Mouse (Mus musculus) intestine, embryonic 15.5 days (tissue): Measurements from ENCODE around the gene Agfg2. TPM values are rescaled to one million over a fixed set of nuclear protein-coding genes. Genes with fewer than 3 reads are reported as not detected.

ENCODE experiments used
- ATAC-seq: fragments of 200-750 bp; cut with Nextera tagmentation; 2 replicates; pipeline ENCODE4 v1.8.0; 2017; ENCODE audit warnings: moderate TSS enrichment, moderate library complexity
- H3K27ac ChIP-seq: fragments of 300-500 bp; sonication (generic); 2 replicates; pipeline ENCODE4 v1.5.1; 2015; ENCODE audit warnings: mild to moderate bottlenecking, inconsistent platforms
- H3K27me3 ChIP-seq: fragments of 300-500 bp; sonication (generic); replicated peaks from 2 replicates; pipeline ENCODE4 v1.6.1; 2015; ENCODE audit warnings: inconsistent platforms
- H3K36me3 ChIP-seq: fragments of 300-500 bp; sonication (generic); 2 replicates; pipeline ENCODE4 v1.6.1; 2015; ENCODE audit warnings: inconsistent platforms
- H3K4me1 ChIP-seq: fragments of 300-500 bp; sonication (generic); replicated peaks from 2 replicates; pipeline ENCODE4 v1.6.1; 2015; ENCODE audit warnings: inconsistent platforms
- H3K4me2 ChIP-seq: fragments of 300-500 bp; sonication (generic); replicated peaks from 2 replicates; pipeline ENCODE4 v1.6.1; 2015; ENCODE audit warnings: mild to moderate bottlenecking, inconsistent platforms
- H3K4me3 ChIP-seq: fragments of 300-500 bp; sonication (generic); replicated peaks from 2 replicates; pipeline ENCODE4 v1.5.1; 2015; ENCODE audit warnings: inconsistent platforms
- H3K9ac ChIP-seq: fragments of 300-500 bp; sonication (generic); 2 replicates; pipeline ENCODE4 v1.6.1; 2015; ENCODE audit warnings: inconsistent platforms
- H3K9me3 ChIP-seq: fragments of 300-500 bp; sonication (generic); 2 replicates; pipeline ENCODE4 v1.6.1; 2016; ENCODE audit warnings: inconsistent platforms
- WGBS: fragments of 180-500 bp; shearing (Covaris S2); methylation state at CpG from one replicate; pipeline ENCODE4 v1.1.7; 2015; 5-methylcytosine and 5-hydroxymethylcytosine counted together
- polyA plus RNA-seq: library from polyadenylated mRNA; unstranded; fragments of >200 nt; fragmentation: Nextera tagmentation; extraction: Ambion mirVana; gene quantifications from 2 replicates; pipeline ENCODE4 v1.2.1, GENCODE M21; 2015

Agfg2 gene
- polyA plus RNA-seq, 1 experiment from 2014 or later = 20.8 TPM

GRCm38 (mm10) chr5:137613550-137613949, 71.0 kb downstream of the Agfg2 start, which contains the start of gene Pcolce:
TSS of gene Pcolce (minus strand) at chr5:137613784.
- no peaks in the 10 kb centered on the region for H3K36me3 ChIP-seq
- peak within 1 kb of the TSS; percentile 76 for H3K27ac ChIP-seq
- H3K4me1 ChIP-seq = peaks cover 45% of the 10 kb centered on the region
- peak; percentile 77 for ATAC-seq
- no peak within 1 kb of the TSS; the same call in 1 of the 2 replicates for H3K4me2 ChIP-seq
- no peak within 1 kb of the TSS for H3K9ac ChIP-seq
- no peaks in the 10 kb centered on the region for H3K9me3 ChIP-seq
- H3K4me3 ChIP-seq = no peak within 1 kb of the TSS
- H3K27me3 ChIP-seq = no peaks in the 10 kb centered on the region
- 29% methylated on average over 11 of the region's 11 CpGs for WGBS

- WGBS = 64% methylated on average over 5 of the region's 5 CpGs
- no peak overlapping the region; the same call in 1 of the 2 replicates for H3K4me2 ChIP-seq
- no peaks in the 10 kb centered on the region for H3K36me3 ChIP-seq
- peak overlapping the region; percentile 76; the same call in 1 of the 2 replicates for H3K27ac ChIP-seq
- peaks cover 50% of the 10 kb centered on the region for H3K4me1 ChIP-seq
- H3K9ac ChIP-seq = no peak overlapping the region
- H3K27me3 ChIP-seq = no peaks in the 10 kb centered on the region
- no peak overlapping the region for H3K4me3 ChIP-seq
- H3K9me3 ChIP-seq = no peaks in the 10 kb centered on the region
- ATAC-seq = peak; percentile 1; the same call in 1 of the 2 replicates
These were observed 71.5 kb downstream of the Agfg2 start for GRCm38 (mm10) chr5:137613076-137613475.

GRCm38 (mm10) chr5:137611245-137611602, 73.3 kb downstream of the Agfg2 start:
- Histone ChIP-seq H3K4me3 (peak overlapping the region; percentile 37), H3K9ac (peak overlapping the region; percentile 28), H3K36me3 (0 out of 2 replicates have a peak, but pooled peaks cover 2% of the 10 kb centered on the region), H3K9me3 (no peaks in the 10 kb centered on the region), H3K27me3 (no peaks in the 10 kb centered on the region), H3K4me2 (peak overlapping the region; percentile 59), H3K27ac (peak overlapping the region; percentile 90), H3K4me1 (peaks cover 54% of the 10 kb centered on the region)
- ATAC-seq = peak; percentile 51; the same call in 1 of the 2 replicates
- 24% methylated on average over 6 of the region's 6 CpGs for WGBS

GRCm38 (mm10) chr5:137610548-137611244, 73.8 kb downstream of the Agfg2 start:
- Histone ChIP-seq H3K27ac (peak overlapping the region; percentile 90), H3K4me2 (peak overlapping the region; percentile 59), H3K27me3 (no peaks in the 10 kb centered on the region), H3K36me3 (0 out of 2 replicates have a peak, but pooled peaks cover 8% of the 10 kb centered on the region), H3K4me3 (peak overlapping the region; percentile 37), H3K9me3 (no peaks in the 10 kb centered on the region), H3K9ac (peak overlapping the region; percentile 28), H3K4me1 (peaks cover 54% of the 10 kb centered on the region)
- 11% methylated on average over 12 of the region's 12 CpGs for WGBS
- peak; percentile 44 for ATAC-seq

- no peaks in the 10 kb centered on the region for H3K27me3 ChIP-seq
- H3K27ac ChIP-seq = peak overlapping the region; percentile 28; the same call in 1 of the 2 replicates
- peak overlapping the region; percentile 59 for H3K4me2 ChIP-seq
- H3K9me3 ChIP-seq = no peaks in the 10 kb centered on the region
- peak overlapping the region; percentile 37 for H3K4me3 ChIP-seq
- WGBS = 57% methylated on average over 4 of the region's 4 CpGs
- peak overlapping the region; percentile 28 for H3K9ac ChIP-seq
- 0 out of 2 replicates have a peak, but pooled peaks cover 8% of the 10 kb centered on the region for H3K36me3 ChIP-seq
- no peak for ATAC-seq
- peaks cover 54% of the 10 kb centered on the region for H3K4me1 ChIP-seq
These were observed 74.5 kb downstream of the Agfg2 start for GRCm38 (mm10) chr5:137610056-137610455.

DNA sequence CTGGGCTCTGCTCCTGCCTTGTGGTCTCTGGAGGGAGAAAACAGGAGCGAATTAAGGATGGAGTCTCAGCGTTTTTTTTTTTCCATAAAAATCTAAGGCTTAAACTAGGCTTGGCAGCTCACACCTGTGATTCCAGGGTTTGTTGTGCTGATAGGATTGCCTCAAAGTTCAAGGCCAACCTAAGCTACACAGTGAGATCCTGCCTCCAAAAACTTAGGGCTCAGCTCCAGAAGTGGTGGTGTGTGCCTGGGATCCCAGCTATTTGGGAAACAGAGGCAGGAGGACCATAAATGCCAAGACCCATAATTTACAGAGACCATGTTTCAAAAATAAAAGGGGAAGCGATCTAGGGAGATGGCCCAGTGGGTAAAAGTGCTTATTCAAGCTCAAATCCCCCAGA, 75.2 kb downstream of the Agfg2 start:
- no peaks in the 10 kb centered on the region for H3K9me3 ChIP-seq
- H3K4me2 ChIP-seq = peak overlapping the region; percentile 59
- ATAC-seq = no peak
- H3K27ac ChIP-seq = no peak overlapping the region
- no peaks in the 10 kb centered on the region for H3K27me3 ChIP-seq
- peaks cover 54% of the 10 kb centered on the region for H3K4me1 ChIP-seq
- 0 out of 2 replicates have a peak, but pooled peaks cover 8% of the 10 kb centered on the region for H3K36me3 ChIP-seq
- no peak overlapping the region for H3K4me3 ChIP-seq
- H3K9ac ChIP-seq = no peak overlapping the region
- 65% methylated on average over 3 of the region's 3 CpGs for WGBS

DNA sequence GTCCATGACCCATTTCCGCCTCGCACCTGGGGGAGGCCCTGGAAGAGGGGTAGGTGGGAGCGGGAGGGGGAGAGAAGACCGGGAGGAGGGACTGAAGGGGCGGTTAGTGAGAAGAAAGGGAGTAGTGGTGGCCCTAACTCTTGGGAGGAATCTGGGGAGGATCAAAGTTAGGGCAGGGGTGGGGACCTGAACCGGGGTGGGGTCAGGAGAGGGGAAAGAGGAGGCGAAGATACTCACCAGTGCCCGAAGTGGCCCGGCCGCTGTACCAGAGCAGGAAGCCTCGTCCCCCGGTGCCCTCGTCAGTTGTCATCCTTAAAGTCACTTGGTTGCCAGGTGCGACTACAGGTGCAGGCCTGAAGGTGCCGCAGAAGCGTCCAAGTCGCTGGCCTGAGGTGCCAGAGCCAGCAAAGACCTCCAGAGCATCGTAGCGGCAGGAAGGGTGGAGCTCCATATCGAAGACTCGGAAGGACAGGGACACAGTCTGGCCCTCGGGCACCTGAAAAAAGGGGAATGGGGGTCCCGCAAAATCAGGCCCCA, 75.8 kb downstream of the Agfg2 start:
- Histone ChIP-seq H3K36me3 (0 out of 2 replicates have a peak, but pooled peaks cover 8% of the 10 kb centered on the region), H3K4me3 (peak overlapping the region; percentile 14), H3K4me2 (peak overlapping the region; percentile 51), H3K27me3 (no peaks in the 10 kb centered on the region), H3K27ac (no peak overlapping the region), H3K9ac (peak overlapping the region; percentile 28; the same call in 1 of the 2 replicates), H3K9me3 (no peaks in the 10 kb centered on the region), H3K4me1 (peaks cover 54% of the 10 kb centered on the region)
- WGBS = 30% methylated on average over 23 of the region's 23 CpGs
- no peak for ATAC-seq

DNA sequence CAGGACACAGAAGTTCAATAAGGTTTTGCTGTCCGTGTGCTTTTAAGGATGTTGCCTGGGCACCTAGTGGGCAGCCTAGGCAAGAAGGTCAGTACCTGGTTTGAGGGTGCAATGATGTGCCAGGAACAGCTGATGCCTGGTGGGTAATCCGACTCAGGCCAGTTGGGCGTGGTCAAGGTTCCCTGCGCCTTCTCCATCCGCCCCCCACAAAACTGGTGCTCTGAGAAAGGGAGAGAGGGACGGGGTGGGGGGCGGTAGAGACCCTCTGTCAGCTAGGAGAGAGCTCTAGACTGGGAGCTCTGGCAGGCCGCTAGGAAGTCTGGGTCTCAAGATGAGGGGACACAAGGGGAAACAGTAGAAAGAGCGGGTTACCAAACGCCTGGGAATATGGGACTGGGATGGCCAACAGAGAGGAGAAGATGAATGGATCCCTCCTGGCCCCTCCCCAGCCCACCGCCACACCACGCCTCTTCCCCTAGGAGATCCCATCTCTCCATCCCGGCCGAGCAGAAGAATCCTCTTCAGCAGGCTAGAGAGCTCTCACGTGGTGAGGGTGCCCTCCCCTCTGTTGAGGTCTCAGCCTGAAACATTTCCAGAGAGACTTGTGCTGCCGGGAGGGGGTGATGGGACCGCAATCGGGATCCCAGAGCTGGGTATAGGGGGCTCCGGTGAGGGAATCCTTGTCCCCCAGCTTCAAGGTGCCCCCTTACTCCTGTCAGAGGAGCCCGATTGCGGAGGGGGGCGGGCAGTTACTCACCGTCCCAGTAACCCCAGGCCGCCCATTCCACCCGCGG, 76.5 kb downstream of the Agfg2 start:
- H3K9me3 ChIP-seq = no peaks in the 10 kb centered on the region
- H3K4me3 ChIP-seq = peak overlapping the region; percentile 14
- H3K27ac ChIP-seq = no peak overlapping the region
- ATAC-seq = no peak
- H3K27me3 ChIP-seq = no peaks in the 10 kb centered on the region
- 27% methylated on average over 26 of the region's 26 CpGs for WGBS
- H3K4me2 ChIP-seq = peak overlapping the region; percentile 51
- H3K36me3 ChIP-seq = 0 out of 2 replicates have a peak, but pooled peaks cover 8% of the 10 kb centered on the region
- peak overlapping the region; percentile 28; the same call in 1 of the 2 replicates for H3K9ac ChIP-seq
- H3K4me1 ChIP-seq = peaks cover 48% of the 10 kb centered on the region

GRCm38 (mm10) chr5:137601365-137601729, 83.2 kb downstream of the Agfg2 start:
- ATAC-seq = no peak; the same call in 1 of the 2 replicates
- H3K4me1 ChIP-seq = peaks cover 20% of the 10 kb centered on the region
- H3K9ac ChIP-seq = peak overlapping the region; percentile 65
- WGBS = 0% methylated on average over 22 of the region's 22 CpGs
- peak overlapping the region; percentile 65 for H3K27ac ChIP-seq
- peak overlapping the region; percentile 63 for H3K4me2 ChIP-seq
- H3K27me3 ChIP-seq = no peaks in the 10 kb centered on the region
- 0 out of 2 replicates have a peak, but pooled peaks cover 6% of the 10 kb centered on the region for H3K36me3 ChIP-seq
- peak overlapping the region; percentile 66 for H3K4me3 ChIP-seq
- H3K9me3 ChIP-seq = no peaks in the 10 kb centered on the region

DNA sequence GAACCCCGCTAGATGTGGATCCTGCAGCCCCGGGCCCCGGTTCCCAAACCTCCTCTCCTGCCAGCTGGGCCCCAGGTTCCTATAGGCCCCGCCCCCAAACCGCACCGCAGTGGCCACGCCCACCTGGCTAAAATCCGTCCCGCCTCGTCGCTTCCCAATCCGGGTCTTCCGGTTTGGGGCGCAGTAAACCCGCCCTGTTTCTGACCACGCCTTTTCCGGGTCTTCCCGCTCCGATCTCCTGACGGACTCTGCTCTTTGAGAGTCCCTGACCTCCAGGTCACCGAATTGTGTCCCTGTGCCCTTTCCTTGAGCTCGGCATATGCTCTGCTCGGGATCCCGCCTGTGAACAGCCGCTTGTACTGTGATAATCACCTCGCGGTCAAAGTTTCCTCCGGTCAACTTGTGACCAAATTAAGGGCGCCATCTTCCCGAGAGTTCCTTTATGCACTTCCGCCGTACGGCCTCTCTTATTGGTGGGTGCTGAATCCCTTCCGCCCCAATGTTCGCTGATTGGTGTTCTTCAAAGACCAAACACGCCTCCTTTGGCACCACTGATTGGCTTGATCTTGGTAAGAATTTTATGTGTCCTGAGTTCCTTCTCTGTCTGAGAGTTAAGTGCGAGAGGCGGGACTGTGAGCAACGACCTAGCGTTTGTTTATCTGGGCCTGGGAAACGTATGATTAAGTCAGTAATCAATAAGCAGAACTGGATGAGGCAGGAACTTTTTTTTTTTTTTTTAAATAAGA, 83.7 kb downstream of the Agfg2 start, which contains the start of gene Mospd3:
Mospd3 (minus strand) TSS at position 440 of the 746 bp plus-strand sequence.
- Histone ChIP-seq H3K4me3 (peak within 1 kb of the TSS; percentile 66), H3K36me3 (0 out of 2 replicates have a peak, but pooled peaks cover under 1% of the 10 kb centered on the region), H3K4me1 (peaks cover 20% of the 10 kb centered on the region), H3K9ac (peak within 1 kb of the TSS; percentile 86), H3K27me3 (no peaks in the 10 kb centered on the region), H3K4me2 (peak within 1 kb of the TSS; percentile 93), H3K27ac (peak within 1 kb of the TSS; percentile 85), H3K9me3 (no peaks in the 10 kb centered on the region)
- ATAC-seq = peak; percentile 96
- WGBS = 0% methylated on average over 41 of the region's 41 CpGs
